Mouse (Mus musculus) neural tube, embryonic 11.5 days (tissue): ENCODE results near the gene Hal. TPM values are rescaled to one million over a fixed set of nuclear protein-coding genes. Genes with fewer than 3 reads are reported as not detected.
A peak's percentile ranks its signal among the peaks of the same experiment; 100 is the strongest.
"Not testable (repeated sequence)": the region's sequence is repeated elsewhere in the genome, so short reads cannot be mapped to it uniquely, and the experiment has no call there.

Source experiments
- ATAC-seq: fragments of 200-750 bp; cut with Nextera tagmentation; 2 replicates; pipeline ENCODE4 v1.8.0; 2017; ENCODE audit warnings: moderate number of reproducible peaks, mild to moderate bottlenecking, moderate TSS enrichment, moderate library complexity; ENCODE audit not compliant: insufficient read depth, low FRiP score, low TSS enrichment
- DNase-seq: peaks from one replicate; pipeline ENCODE4 v3.0.0-alpha.2; 2015; ENCODE audit warnings: low spot score
- H3K27ac ChIP-seq: fragments of 300-500 bp; sonication (generic); 2 replicates; pipeline ENCODE4 v1.5.1; 2014; ENCODE audit warnings: low read depth, mild to moderate bottlenecking, low read length
- H3K27me3 ChIP-seq: fragments of 300-500 bp; sonication (generic); 2 replicates; pipeline ENCODE4 v1.6.1; 2014; ENCODE audit warnings: mild to moderate bottlenecking, low read length, mixed read lengths; ENCODE audit not compliant: control insufficient read depth, insufficient read depth
- H3K36me3 ChIP-seq: fragments of 300-500 bp; sonication (generic); 2 replicates; pipeline ENCODE4 v1.6.1; 2014; ENCODE audit warnings: mild to moderate bottlenecking, low read length, moderate library complexity, mixed read lengths; ENCODE audit not compliant: control insufficient read depth, insufficient read depth
- H3K4me1 ChIP-seq: fragments of 300-500 bp; sonication (generic); 2 replicates; pipeline ENCODE4 v1.6.1; 2014; ENCODE audit warnings: low read length, mixed read lengths; ENCODE audit not compliant: control insufficient read depth, insufficient read depth
- H3K4me2 ChIP-seq: fragments of 300-500 bp; sonication (generic); 2 replicates; pipeline ENCODE4 v1.6.1; 2014; ENCODE audit warnings: low read depth, mild to moderate bottlenecking, moderate library complexity
- H3K4me3 ChIP-seq: fragments of 300-500 bp; sonication (generic); 2 replicates; pipeline ENCODE4 v1.5.1; 2014; ENCODE audit warnings: low read depth, low read length
- H3K9ac ChIP-seq: fragments of 300-500 bp; sonication (generic); 2 replicates; pipeline ENCODE4 v1.6.1; 2014; ENCODE audit warnings: mild to moderate bottlenecking, low read length
- H3K9me3 ChIP-seq: fragments of 300-500 bp; sonication (generic); 2 replicates; pipeline ENCODE4 v1.6.1; 2016; ENCODE audit warnings: low read length; ENCODE audit not compliant: control insufficient read depth
- WGBS: fragments of 180-500 bp; shearing (Covaris S2); extraction: QIAGEN DNeasy Blood & Tissue Kit; methylation state at CpG from one replicate; pipeline ENCODE4 v1.1.7; 2014; 5-methylcytosine and 5-hydroxymethylcytosine counted together
- polyA plus RNA-seq: library from polyadenylated mRNA; unstranded; fragments of >200 nt; fragmentation: Nextera tagmentation; extraction: Ambion mirVana; gene quantifications from 2 replicates; pipeline ENCODE4 v1.2.1, GENCODE M21; 2014

The Hal gene
- polyA plus RNA-seq, 1 experiment from 2014 or later, result 0.12 TPM

DNA sequence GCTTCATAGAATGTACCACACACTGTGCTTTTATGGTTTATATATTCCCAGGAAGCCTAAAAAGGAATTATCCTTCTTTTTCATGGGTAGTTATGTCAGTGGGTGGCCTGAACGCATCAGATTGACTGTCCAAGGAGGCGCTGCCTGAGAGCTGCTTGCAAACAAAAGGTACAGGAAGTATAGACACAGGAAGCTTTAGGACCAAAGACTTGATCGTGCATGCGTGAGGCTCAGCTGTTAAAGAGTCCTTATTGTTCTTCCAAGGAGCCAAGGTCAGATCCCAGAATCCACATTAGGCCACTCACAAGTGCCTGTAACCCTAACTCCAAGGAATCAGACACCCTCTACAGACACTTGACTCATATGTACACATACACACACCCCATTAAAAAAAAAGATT, 53.8 kb downstream of the Hal start:
- 47% methylated on average over 4 of the region's 4 CpGs for WGBS
- Histone ChIP-seq H3K4me2 (no peak overlapping the region), H3K27ac (no peak overlapping the region), H3K9me3 (no peaks in the 10 kb centered on the region), H3K27me3 (no peaks in the 10 kb centered on the region), H3K36me3 (no peaks in the 10 kb centered on the region), H3K4me1 (no peaks in the 10 kb centered on the region), H3K9ac (no peak overlapping the region), H3K4me3 (no peak overlapping the region)
- no peak for ATAC-seq
- no peak for DNase-seq

DNA sequence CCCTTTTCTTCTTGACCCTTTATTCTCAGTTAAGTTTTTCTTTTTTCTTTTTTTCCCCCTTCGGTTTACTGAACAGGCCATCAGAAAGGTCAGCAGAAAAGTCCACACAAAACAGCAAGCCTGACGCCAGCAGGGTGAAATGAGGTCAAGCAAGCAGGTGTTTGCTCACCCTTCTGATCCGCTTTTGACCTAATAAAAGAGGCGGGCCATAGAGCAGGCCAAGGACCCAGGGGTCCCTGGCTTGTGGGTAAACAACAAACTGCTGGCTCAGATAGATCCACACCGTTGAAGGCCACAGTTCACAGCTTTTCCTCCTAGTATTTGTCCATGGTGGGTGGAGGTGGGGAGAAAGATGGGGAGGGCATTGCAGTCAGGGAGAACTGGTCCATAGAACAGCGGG, 54.6 kb downstream of the Hal start:
- H3K4me2 ChIP-seq, result no peak overlapping the region
- H3K9ac ChIP-seq, result no peak overlapping the region
- no peaks in the 10 kb centered on the region for H3K4me1 ChIP-seq
- no peaks in the 10 kb centered on the region for H3K27me3 ChIP-seq
- no peaks in the 10 kb centered on the region for H3K9me3 ChIP-seq
- H3K27ac ChIP-seq, result no peak overlapping the region
- 58% methylated on average over 6 of the region's 6 CpGs for WGBS
- H3K36me3 ChIP-seq, result no peaks in the 10 kb centered on the region
- ATAC-seq, result no peak
- DNase-seq, result no peak
- H3K4me3 ChIP-seq, result no peak overlapping the region

GRCm38 (mm10) chr10:93544172-93544571, 55.6 kb downstream of the Hal start:
- Histone ChIP-seq H3K9me3 (no peaks in the 10 kb centered on the region), H3K27ac (no peak overlapping the region), H3K9ac (no peak overlapping the region), H3K36me3 (no peaks in the 10 kb centered on the region), H3K4me1 (no peaks in the 10 kb centered on the region), H3K4me2 (no peak overlapping the region), H3K4me3 (no peak overlapping the region), H3K27me3 (no peaks in the 10 kb centered on the region)
- WGBS, result 83% methylated on average over 5 of the region's 5 CpGs
- no peak for ATAC-seq
- no peak for DNase-seq

- DNase-seq, result no peak
- Histone ChIP-seq H3K4me2 (no peak overlapping the region), H3K9ac (no peak overlapping the region), H3K36me3 (no peaks in the 10 kb centered on the region), H3K27me3 (no peaks in the 10 kb centered on the region), H3K9me3 (no peaks in the 10 kb centered on the region), H3K27ac (no peak overlapping the region), H3K4me1 (no peaks in the 10 kb centered on the region), H3K4me3 (no peak overlapping the region)
- no peak for ATAC-seq
- WGBS, result 88% methylated on average over 4 of the region's 4 CpGs
Observed at GRCm38 (mm10) chr10:93547741-93548270, 59.2 kb downstream of the Hal start.

- Histone ChIP-seq H3K9me3 (no peaks in the 10 kb centered on the region), H3K9ac (no peak overlapping the region), H3K4me2 (no peak overlapping the region), H3K27me3 (no peaks in the 10 kb centered on the region), H3K36me3 (no peaks in the 10 kb centered on the region), H3K4me1 (no peaks in the 10 kb centered on the region), H3K4me3 (no peak overlapping the region), H3K27ac (no peak overlapping the region)
- ATAC-seq (no peak), DNase-seq (peak; percentile 82)
- WGBS, result 15% methylated on average over 7 of the region's 7 CpGs
Observed at GRCm38 (mm10) chr10:93548991-93549390, 60.4 kb downstream of the Hal start.

DNA sequence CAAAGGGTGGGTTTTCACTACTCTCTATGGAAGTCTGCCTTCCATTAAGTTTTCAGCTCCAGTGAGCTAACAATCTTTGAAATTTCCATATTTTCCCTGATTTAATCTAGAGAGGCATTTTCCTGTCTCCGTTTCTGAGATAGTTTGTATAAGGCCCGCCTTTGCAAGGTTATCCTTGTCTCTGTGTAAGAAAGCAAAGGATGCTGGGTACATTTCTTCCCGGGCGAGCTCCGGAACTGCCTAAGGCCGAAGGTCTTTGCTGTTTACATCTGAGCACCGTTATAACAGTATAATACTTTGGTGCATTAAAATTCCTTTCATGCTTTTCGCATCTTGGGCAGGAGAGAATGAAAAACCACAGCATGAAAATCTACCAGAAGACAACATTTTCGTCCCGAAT, 61.3 kb downstream of the Hal start:
- Histone ChIP-seq H3K9ac (no peak overlapping the region), H3K27ac (no peak overlapping the region), H3K27me3 (no peaks in the 10 kb centered on the region), H3K9me3 (no peaks in the 10 kb centered on the region), H3K4me1 (no peaks in the 10 kb centered on the region), H3K4me3 (no peak overlapping the region), H3K36me3 (no peaks in the 10 kb centered on the region), H3K4me2 (no peak overlapping the region)
- DNase-seq (no peak), ATAC-seq (no peak)
- WGBS, result 91% methylated on average over 10 of the region's 10 CpGs

- Histone ChIP-seq H3K36me3 (no peaks in the 10 kb centered on the region), H3K4me2 (no peak overlapping the region), H3K9me3 (no peaks in the 10 kb centered on the region), H3K4me3 (no peak overlapping the region), H3K27me3 (no peaks in the 10 kb centered on the region), H3K27ac (no peak overlapping the region), H3K4me1 (no peaks in the 10 kb centered on the region), H3K9ac (no peak overlapping the region)
- DNase-seq (no peak), ATAC-seq (no peak)
- WGBS, result 86% methylated on average over 8 of the region's 8 CpGs
Observed at GRCm38 (mm10) chr10:93552596-93552995, 64.0 kb downstream of the Hal start.

DNA sequence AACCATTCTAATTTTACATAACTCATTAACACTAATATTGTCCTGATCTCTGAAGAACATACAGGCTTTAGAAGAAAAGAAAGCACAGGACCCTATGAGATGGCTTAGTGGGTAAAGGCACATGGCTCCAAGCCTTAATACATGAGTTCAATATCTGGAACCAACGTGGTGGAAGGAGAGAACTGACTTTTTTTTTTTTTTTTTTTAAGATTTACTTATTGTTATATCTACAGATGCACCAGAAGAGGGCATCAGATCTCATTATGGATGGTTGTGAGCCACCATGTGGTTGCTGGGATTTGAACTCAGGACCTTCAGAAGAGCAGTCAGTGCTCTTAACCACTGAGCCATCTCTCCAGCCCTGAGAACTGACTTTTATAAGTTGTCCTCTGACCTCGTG, 69.4 kb downstream of the Hal start:
- H3K9me3 ChIP-seq, H3K4me1 ChIP-seq, H3K4me3 ChIP-seq, DNase-seq, H3K4me2 ChIP-seq, H3K36me3 ChIP-seq, ATAC-seq, H3K27me3 ChIP-seq, H3K27ac ChIP-seq, H3K9ac ChIP-seq: not testable (repeated sequence)
- 80% methylated on average over 2 of the region's 2 CpGs for WGBS

GRCm38 (mm10) chr10:93559786-93560185, 71.2 kb downstream of the Hal start:
- Histone ChIP-seq H3K4me2 (no peak overlapping the region), H3K36me3 (no peaks in the 10 kb centered on the region), H3K4me1 (no peaks in the 10 kb centered on the region), H3K9me3 (no peaks in the 10 kb centered on the region), H3K4me3 (no peak overlapping the region), H3K9ac (no peak overlapping the region), H3K27ac (no peak overlapping the region), H3K27me3 (no peaks in the 10 kb centered on the region)
- DNase-seq, result no peak
- ATAC-seq, result no peak; the same call in 1 of the 2 replicates
- 58% methylated on average over 9 of the region's 9 CpGs for WGBS
